Mouse (Mus musculus) forebrain, postnatal 0 days (tissue): ENCODE data around the gene Adam19. TPM values are rescaled to one million over a fixed set of nuclear protein-coding genes. Genes with fewer than 3 reads are reported as not detected.

Source experiments
- ATAC-seq: fragments of 200-750 bp; cut with Nextera tagmentation; 2 replicates; pipeline ENCODE4 v1.8.0; 2017; ENCODE audit warnings: mild to moderate bottlenecking, moderate library complexity
- DNase-seq: peaks from one replicate; pipeline ENCODE4 v3.0.0-alpha.2; 2015
- H3K27ac ChIP-seq: fragments of 300-500 bp; sonication (generic); 2 replicates; pipeline ENCODE4 v1.5.1; 2014; ENCODE audit warnings: low read depth, mild to moderate bottlenecking, antibody characterized with exemption, low read length, moderate library complexity, mixed read lengths
- H3K27me3 ChIP-seq: fragments of 300-500 bp; sonication (generic); 2 replicates; pipeline ENCODE4 v1.6.1; 2014; ENCODE audit warnings: mild to moderate bottlenecking, low read length, mixed read lengths; ENCODE audit not compliant: insufficient read depth
- H3K36me3 ChIP-seq: fragments of 300-500 bp; sonication (generic); 2 replicates; pipeline ENCODE4 v1.6.1; 2014; ENCODE audit warnings: mild to moderate bottlenecking, moderate library complexity; ENCODE audit not compliant: insufficient read depth
- H3K4me1 ChIP-seq: fragments of 300-500 bp; sonication (generic); 2 replicates; pipeline ENCODE4 v1.6.1; 2014; ENCODE audit warnings: antibody characterized with exemption; ENCODE audit not compliant: insufficient read depth
- H3K4me2 ChIP-seq: fragments of 300-500 bp; sonication (generic); 2 replicates; pipeline ENCODE4 v1.6.1; 2014; ENCODE audit warnings: low read depth, mild to moderate bottlenecking, moderate library complexity
- H3K4me3 ChIP-seq: fragments of 300-500 bp; sonication (generic); 2 replicates; pipeline ENCODE4 v1.5.1; 2014; ENCODE audit warnings: low read depth, low read length, mixed read lengths
- H3K9ac ChIP-seq: fragments of 300-500 bp; sonication (generic); 2 replicates; pipeline ENCODE4 v1.6.1; 2014; ENCODE audit warnings: mild to moderate bottlenecking
- H3K9me3 ChIP-seq: fragments of 300-500 bp; sonication (generic); 2 replicates; pipeline ENCODE4 v1.6.1; 2016; ENCODE audit warnings: low read length
- CTCF ChIP-seq: sonication (generic); IDR thresholded peaks from 2 replicates; pipeline ENCODE4 v1.5.1; 2016; ENCODE audit warnings: antibody characterized with exemption, control low read depth, low read depth
- WGBS: fragments of 180-500 bp; shearing (Covaris S2); extraction: QIAGEN DNeasy Blood & Tissue Kit; methylation state at CpG from one replicate; pipeline ENCODE4 v1.1.7; 2014; 5-methylcytosine and 5-hydroxymethylcytosine counted together
- polyA plus RNA-seq: library from polyadenylated mRNA; unstranded; fragments of >200 nt; fragmentation: Nextera tagmentation; extraction: Ambion mirVana; gene quantifications from 2 replicates; pipeline ENCODE4 v1.2.1, GENCODE M21; 2015
- total RNA-seq: library from RNA; depleted of rRNA; stranded (reverse); fragments of >200 nt; gene quantifications from 2 replicates; pipeline ENCODE4 v1.2.3, GENCODE M21; 2014

Adam19 gene
- total and polyA plus RNA-seq, 2 experiments from 2014 or later, result 5.0 to 19.8 TPM

DNA sequence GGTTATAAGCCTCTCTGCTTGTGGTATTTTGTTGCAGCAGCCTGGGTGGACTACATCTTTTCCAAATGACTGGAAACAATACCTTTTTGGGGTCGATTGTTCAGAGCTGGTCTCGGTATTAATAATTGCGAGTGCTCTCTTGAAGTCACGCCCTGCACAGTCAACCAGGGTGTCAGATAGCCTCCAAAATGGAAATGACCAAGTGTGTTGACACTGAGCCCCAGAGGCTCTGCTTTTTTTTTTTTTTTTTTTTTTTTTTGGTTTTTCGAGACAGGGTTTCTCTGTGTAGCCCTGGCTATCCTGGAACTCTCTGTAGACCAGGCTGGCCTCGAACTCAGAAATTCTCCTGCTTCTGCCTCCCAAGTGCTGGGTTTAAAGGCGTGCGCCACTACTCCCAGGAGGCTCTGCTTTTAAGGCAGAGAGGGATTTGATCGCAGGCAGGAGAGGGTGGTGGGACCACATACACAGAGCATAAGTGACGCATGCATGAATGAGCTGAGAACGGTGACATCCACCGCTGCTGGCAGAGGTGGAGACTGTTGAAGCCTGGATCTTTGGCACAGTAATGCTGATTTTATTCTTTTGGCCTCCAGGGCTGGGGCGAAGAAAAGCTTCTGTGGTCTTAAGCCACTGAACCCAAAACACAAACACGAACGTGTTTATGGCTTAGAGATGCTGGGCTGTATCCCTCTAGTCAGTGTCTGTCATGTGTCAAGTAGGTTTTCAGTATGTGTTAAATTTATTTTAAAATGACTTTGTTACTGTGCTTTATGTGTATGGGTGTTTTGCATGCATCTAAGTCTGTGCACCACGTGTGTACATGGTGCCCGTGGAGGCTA, 18.3 kb downstream of the Adam19 start:
- Histone ChIP-seq H3K4me1 (no peaks in the 10 kb centered on the region; the same call in 1 of the 2 replicates), H3K27me3 (no peaks in the 10 kb centered on the region), H3K27ac (no peak overlapping the region), H3K36me3 (peaks cover 4% of the 10 kb centered on the region; the same call in 1 of the 2 replicates), H3K4me3 (no peak overlapping the region), H3K9ac (no peak overlapping the region), H3K4me2 (no peak overlapping the region), H3K9me3 (no peaks in the 10 kb centered on the region)
- WGBS, result 73% methylated on average over 17 of the region's 17 CpGs
- ATAC-seq (peak; percentile 27), DNase-seq (no peak)
- TF ChIP-seq CTCF, result no peak

DNA sequence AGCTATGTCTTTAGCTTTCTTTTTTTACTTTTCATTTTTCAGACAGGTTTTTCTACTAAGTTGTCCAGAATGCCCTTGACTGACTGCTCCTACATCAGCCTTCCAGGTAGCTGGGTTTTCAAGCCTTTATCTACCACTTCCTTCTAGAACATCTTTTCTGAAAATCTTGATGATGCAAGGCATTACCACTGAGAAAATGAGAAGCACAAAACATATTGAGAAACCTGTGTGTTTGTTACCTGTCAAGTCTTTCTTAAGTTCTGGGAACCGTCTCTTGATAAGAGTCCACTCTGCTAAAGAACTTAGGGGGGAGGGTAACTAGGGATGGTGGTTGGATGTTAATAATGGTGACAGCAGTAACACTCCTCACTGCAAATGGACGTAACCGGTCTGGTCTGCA, 19.7 kb downstream of the Adam19 start:
- TF ChIP-seq CTCF, result no peak
- no peak for DNase-seq
- no peaks in the 10 kb centered on the region for H3K9me3 ChIP-seq
- no peak overlapping the region for H3K27ac ChIP-seq
- no peaks in the 10 kb centered on the region for H3K27me3 ChIP-seq
- WGBS, result 94% methylated on average over 3 of the region's 3 CpGs
- no peak overlapping the region for H3K4me3 ChIP-seq
- no peak overlapping the region for H3K4me2 ChIP-seq
- ATAC-seq, result no peak
- peaks cover 4% of the 10 kb centered on the region; the same call in 1 of the 2 replicates for H3K36me3 ChIP-seq
- H3K4me1 ChIP-seq, result no peaks in the 10 kb centered on the region
- H3K9ac ChIP-seq, result no peak overlapping the region

DNA sequence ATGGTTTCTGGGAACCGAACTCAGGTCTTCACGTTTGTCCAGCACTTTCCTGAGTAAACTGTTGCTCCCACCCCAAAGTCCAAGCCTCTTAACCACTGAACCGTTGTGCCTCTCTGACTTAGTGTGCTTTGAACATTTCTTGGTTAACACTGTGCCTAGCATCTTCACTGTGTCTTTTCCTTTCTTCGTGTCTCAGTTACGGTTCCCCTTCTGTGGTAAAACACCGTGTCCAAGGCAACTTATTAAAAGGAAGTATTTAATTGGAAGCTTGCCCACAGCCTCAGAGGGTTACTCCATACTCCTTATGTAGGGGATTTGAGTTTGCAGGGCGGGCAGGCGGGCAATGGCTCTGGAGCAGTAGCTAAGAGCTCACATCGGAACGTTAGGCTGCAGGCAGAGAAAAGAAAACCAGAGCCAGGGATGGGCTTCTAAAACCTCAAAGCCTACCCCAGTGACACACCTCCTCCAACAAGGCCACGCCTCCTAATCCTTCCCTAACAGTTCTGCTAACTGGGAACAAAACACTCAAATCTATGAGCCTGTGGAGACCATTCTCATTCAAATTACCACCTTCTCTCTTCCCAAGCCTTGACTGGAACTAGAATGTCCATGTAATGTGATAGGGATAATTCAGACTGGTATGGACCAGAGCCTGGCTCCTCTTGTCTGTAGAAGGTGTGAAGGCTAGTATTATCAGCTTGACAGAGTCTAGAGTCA, 20.8 kb downstream of the Adam19 start:
- no peak overlapping the region for H3K4me3 ChIP-seq
- peaks cover 4% of the 10 kb centered on the region; the same call in 1 of the 2 replicates for H3K36me3 ChIP-seq
- no peaks in the 10 kb centered on the region for H3K9me3 ChIP-seq
- H3K27me3 ChIP-seq, result no peaks in the 10 kb centered on the region
- H3K4me2 ChIP-seq, result no peak overlapping the region
- WGBS, result 91% methylated on average over 11 of the region's 11 CpGs
- ATAC-seq, result no peak
- DNase-seq, result no peak
- no peak for TF ChIP-seq CTCF
- H3K9ac ChIP-seq, result no peak overlapping the region
- H3K4me1 ChIP-seq, result no peaks in the 10 kb centered on the region
- no peak overlapping the region for H3K27ac ChIP-seq

DNA sequence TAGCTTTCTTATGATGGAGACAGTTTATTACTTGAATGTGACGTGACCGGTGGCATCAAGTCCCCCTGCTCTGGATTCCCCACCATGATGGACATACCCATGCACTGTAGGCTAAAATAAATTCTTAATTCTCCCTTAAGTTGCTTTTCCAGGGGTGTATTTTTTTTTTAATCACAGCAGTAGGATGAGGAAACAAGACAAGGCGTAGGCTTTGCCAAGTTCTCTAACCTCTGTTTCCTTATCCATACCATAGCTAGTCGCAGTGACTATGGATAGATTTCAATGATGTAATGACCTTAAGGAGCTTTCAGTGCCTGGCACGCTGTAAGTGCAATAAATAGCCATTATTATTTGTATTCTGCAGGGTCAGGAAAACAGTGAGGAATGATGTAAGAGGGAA, 21.5 kb downstream of the Adam19 start:
- no peak overlapping the region for H3K9ac ChIP-seq
- H3K9me3 ChIP-seq, result no peaks in the 10 kb centered on the region
- no peak overlapping the region for H3K4me2 ChIP-seq
- no peak for ATAC-seq
- TF ChIP-seq CTCF, result no peak
- no peak overlapping the region for H3K4me3 ChIP-seq
- no peak overlapping the region for H3K27ac ChIP-seq
- H3K27me3 ChIP-seq, result no peaks in the 10 kb centered on the region
- no peaks in the 10 kb centered on the region for H3K4me1 ChIP-seq
- no peak for DNase-seq
- H3K36me3 ChIP-seq, result peaks cover 4% of the 10 kb centered on the region; the same call in 1 of the 2 replicates
- WGBS, result 94% methylated on average over 5 of the region's 5 CpGs

DNA sequence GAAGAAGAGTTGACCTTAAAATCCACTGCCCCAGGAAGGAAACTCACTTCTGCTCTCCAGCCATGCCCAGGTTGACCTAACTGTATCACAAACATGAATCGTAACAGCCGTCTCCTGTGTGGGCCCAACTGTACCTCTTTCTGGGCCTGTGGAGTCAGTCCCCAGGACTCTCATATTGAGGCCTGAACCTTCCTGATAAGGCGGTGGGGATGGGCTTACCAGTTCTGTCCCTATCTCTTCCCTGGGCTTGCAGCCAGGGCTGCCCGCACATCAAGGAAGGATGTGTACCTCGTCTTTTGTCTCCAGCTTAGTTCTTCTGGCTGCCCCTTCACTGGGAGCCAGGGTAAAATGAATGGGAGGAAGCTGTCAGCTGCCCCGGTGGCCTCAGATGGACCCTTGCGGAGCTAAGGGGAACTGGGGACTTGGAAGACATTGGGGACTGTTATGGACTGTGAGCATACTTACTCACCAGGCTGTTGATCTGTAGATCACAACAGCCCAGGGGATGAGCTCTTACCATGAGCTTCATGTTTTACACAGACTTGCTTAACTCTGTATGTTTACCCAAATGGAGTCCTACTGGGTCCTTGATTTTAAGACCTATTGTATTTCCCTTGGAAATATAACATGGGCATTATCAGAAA, 22.1 kb downstream of the Adam19 start:
- H3K4me2 ChIP-seq, result no peak overlapping the region
- ATAC-seq (no peak), DNase-seq (no peak)
- no peak overlapping the region for H3K27ac ChIP-seq
- no peak overlapping the region for H3K4me3 ChIP-seq
- WGBS, result 83% methylated on average over 7 of the region's 7 CpGs
- no peaks in the 10 kb centered on the region for H3K9me3 ChIP-seq
- TF ChIP-seq CTCF, result no peak
- H3K36me3 ChIP-seq, result peaks cover 4% of the 10 kb centered on the region; the same call in 1 of the 2 replicates
- no peaks in the 10 kb centered on the region for H3K4me1 ChIP-seq
- no peaks in the 10 kb centered on the region for H3K27me3 ChIP-seq
- no peak overlapping the region for H3K9ac ChIP-seq

DNA sequence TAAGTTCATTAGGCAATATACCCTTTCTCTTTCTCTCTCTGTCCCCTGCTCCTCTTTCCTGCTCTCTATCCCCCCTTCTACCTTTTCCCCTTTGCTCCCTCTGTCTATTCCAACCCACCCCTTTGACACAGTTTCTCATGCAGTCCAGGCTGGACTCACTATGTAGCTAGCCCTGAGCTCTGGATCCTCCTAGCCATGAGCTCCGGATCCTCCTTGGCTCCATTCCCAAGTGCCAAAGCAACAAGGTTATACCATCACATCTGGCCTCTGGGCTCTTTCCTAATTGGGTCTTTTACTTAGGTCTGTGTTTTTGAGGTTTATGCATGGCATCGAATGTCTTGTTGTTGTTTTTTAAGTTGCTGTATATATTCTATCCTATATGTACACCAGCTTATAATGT, 25.3 kb downstream of the Adam19 start:
- no peak overlapping the region for H3K4me3 ChIP-seq

More for the DNA sequence above, 25.3 kb downstream of the Adam19 start:
- 94% methylated on average over 2 of the region's 2 CpGs for WGBS
- ATAC-seq (no peak), DNase-seq (no peak)
- Histone ChIP-seq H3K4me1 (no peaks in the 10 kb centered on the region), H3K36me3 (peaks cover 4% of the 10 kb centered on the region; the same call in 1 of the 2 replicates), H3K4me2 (no peak overlapping the region), H3K27me3 (no peaks in the 10 kb centered on the region), H3K9ac (no peak overlapping the region), H3K9me3 (no peaks in the 10 kb centered on the region), H3K27ac (no peak overlapping the region)
- no peak for TF ChIP-seq CTCF
